In genomic region chr11:100440691-100441522, GRCm38 (mm10) we compare ENCODE assay signal across 8 mouse cellular contexts. TPM values are rescaled to one million over a fixed set of nuclear protein-coding genes. Genes with fewer than 3 reads are reported as not detected.
A peak's percentile ranks its signal among the peaks of the same experiment; 100 is the strongest.
DNase-seq lines count a peak whose midpoint lies in the region; ATAC-seq and TF ChIP-seq lines count a peak whose summit lies in the region.

No protein-coding gene starts in this region.

- peak; percentile 77 for TF ChIP-seq POLR2A in ES-Bruce4 (IDR thresholded peaks at IDR 0.05; ENCODE audit: insufficient read depth, low read length)

- H3K27ac ChIP-seq in ES-Bruce4 (ENCODE audit: insufficient read depth, low read length), result no peak overlapping the region
- H3K27ac ChIP-seq in forebrain, embryonic 12.5 days, result peak overlapping the region; percentile 60
- H3K27ac ChIP-seq in heart, postnatal 0 days (ENCODE audit: low read depth), result peak overlapping the region; percentile 56; the same call in 1 of the 2 replicates
- no peak overlapping the region for H3K27ac ChIP-seq in liver, embryonic 15.5 days (replicated peaks)
- no peak overlapping the region for H3K27ac ChIP-seq in neural tube, embryonic 11.5 days (ENCODE audit: low read depth, low read length)
- peak overlapping the region; percentile 50; the same call in 1 of the 2 replicates for H3K27ac ChIP-seq in stomach, embryonic 16.5 days (ENCODE audit: low read length)

- H3K9ac ChIP-seq in ES-Bruce4 (ENCODE audit: low read depth, poor library complexity, severe bottlenecking), result peak overlapping the region; percentile 72
- H3K9ac ChIP-seq in forebrain, embryonic 12.5 days, result peak overlapping the region; percentile 88
- peak overlapping the region; percentile 82 for H3K9ac ChIP-seq in heart, postnatal 0 days (replicated peaks; ENCODE audit: low read depth, low read length)
- H3K9ac ChIP-seq in liver, embryonic 15.5 days, result peak overlapping the region; percentile 69
- H3K9ac ChIP-seq in neural tube, embryonic 11.5 days (ENCODE audit: low read length), result peak overlapping the region; percentile 93
- peak overlapping the region; percentile 91 for H3K9ac ChIP-seq in stomach, embryonic 16.5 days (ENCODE audit: low read length)

- peak overlapping the region; percentile 73 for H3K4me3 ChIP-seq in ES-Bruce4 (ENCODE audit: low read depth, low read length)
- H3K4me3 ChIP-seq in forebrain, embryonic 12.5 days (replicated peaks), result peak overlapping the region; percentile 81
- H3K4me3 ChIP-seq in heart, postnatal 0 days (ENCODE audit: low read depth, low read length), result peak overlapping the region; percentile 95
- H3K4me3 ChIP-seq in liver, embryonic 15.5 days (replicated peaks), result peak overlapping the region; percentile 68
- peak overlapping the region; percentile 83 for H3K4me3 ChIP-seq in neural tube, embryonic 11.5 days (ENCODE audit: low read depth, low read length)
- peak overlapping the region; percentile 69 for H3K4me3 ChIP-seq in stomach, embryonic 16.5 days (replicated peaks; ENCODE audit: low read length)

- peak; percentile 67 for DNase-seq in c-Kit-positive CD71-positive TER-119-positive erythroid progenitor cells, embryonic 14.5 days (ENCODE audit: low spot score)
- peak; percentile 82 for DNase-seq in heart, postnatal 0 days (ENCODE audit: low spot score)
- peak; percentile 89 to 93 for DNase-seq in kidney, postnatal 4 days
- DNase-seq in neural tube, embryonic 11.5 days (ENCODE audit: low spot score), result peak; percentile 84

- H3K36me3 ChIP-seq in ES-Bruce4 (ENCODE audit: control insufficient read depth, insufficient read depth, low read length, poor library complexity, severe bottlenecking), result no peaks in the 10 kb centered on the region
- H3K36me3 ChIP-seq in forebrain, embryonic 12.5 days (replicated peaks), result peaks cover 16% of the 10 kb centered on the region
- H3K36me3 ChIP-seq in heart, postnatal 0 days (replicated peaks; ENCODE audit: control insufficient read depth, insufficient read depth, low read length), result peaks cover 19% of the 10 kb centered on the region
- no peaks in the 10 kb centered on the region for H3K36me3 ChIP-seq in liver, embryonic 15.5 days (replicated peaks)
- 0 out of 2 replicates have a peak, but pooled peaks cover 2% of the 10 kb centered on the region for H3K36me3 ChIP-seq in neural tube, embryonic 11.5 days (ENCODE audit: control insufficient read depth, insufficient read depth, low read length)
- peaks cover 14% of the 10 kb centered on the region; the same call in 1 of the 2 replicates for H3K36me3 ChIP-seq in stomach, embryonic 16.5 days (ENCODE audit: control insufficient read depth, insufficient read depth, low read length)

- ATAC-seq in forebrain, embryonic 12.5 days (ENCODE audit: low FRiP score), result peak; percentile 97
- peak; percentile 96 for ATAC-seq in heart, postnatal 0 days (ENCODE audit: insufficient read depth, low read depth)
- peak; percentile 87 for ATAC-seq in liver, embryonic 15.5 days (ENCODE audit: insufficient read depth)
- peak; percentile 87 for ATAC-seq in neural tube, embryonic 11.5 days (ENCODE audit: insufficient read depth, low FRiP score, low TSS enrichment)
- ATAC-seq in stomach, embryonic 16.5 days (ENCODE audit: insufficient read depth, low FRiP score), result peak; percentile 96

- H3K27me3 ChIP-seq in ES-Bruce4 (ENCODE audit: control insufficient read depth, insufficient read depth, low read length, poor library complexity, severe bottlenecking), result no peaks in the 10 kb centered on the region
- H3K27me3 ChIP-seq in forebrain, embryonic 12.5 days, result no peaks in the 10 kb centered on the region
- no peaks in the 10 kb centered on the region for H3K27me3 ChIP-seq in heart, postnatal 0 days (ENCODE audit: control insufficient read depth, insufficient read depth, low read length)
- H3K27me3 ChIP-seq in liver, embryonic 15.5 days, result no peaks in the 10 kb centered on the region; the same call in 1 of the 2 replicates
- H3K27me3 ChIP-seq in neural tube, embryonic 11.5 days (ENCODE audit: control insufficient read depth, insufficient read depth, low read length), result no peaks in the 10 kb centered on the region
- H3K27me3 ChIP-seq in stomach, embryonic 16.5 days (ENCODE audit: control insufficient read depth, insufficient read depth, low read length), result no peaks in the 10 kb centered on the region

- TF ChIP-seq EP300 in ES-Bruce4 (IDR thresholded peaks at IDR 0.05; ENCODE audit: insufficient read depth, low read depth, low read length), result no peak
- no peak for TF ChIP-seq EP300 in heart, postnatal 0 days (IDR thresholded peaks at IDR 0.05; ENCODE audit: low read depth)

- H3K9me3 ChIP-seq in ES-Bruce4 (replicated peaks; ENCODE audit: control insufficient read depth, insufficient read depth, low read length, poor library complexity, severe bottlenecking), result no peaks in the 10 kb centered on the region
- no peaks in the 10 kb centered on the region for H3K9me3 ChIP-seq in forebrain, embryonic 12.5 days
- no peaks in the 10 kb centered on the region for H3K9me3 ChIP-seq in heart, postnatal 0 days (replicated peaks; ENCODE audit: control insufficient read depth, low read length)
- no peaks in the 10 kb centered on the region for H3K9me3 ChIP-seq in liver, embryonic 15.5 days (replicated peaks)
- H3K9me3 ChIP-seq in neural tube, embryonic 11.5 days (ENCODE audit: control insufficient read depth, low read length), result no peaks in the 10 kb centered on the region
- H3K9me3 ChIP-seq in stomach, embryonic 16.5 days (replicated peaks; ENCODE audit: control insufficient read depth, low read length), result no peaks in the 10 kb centered on the region

- no peak for TF ChIP-seq CTCF in ES-Bruce4 (IDR thresholded peaks at IDR 0.05; ENCODE audit: low read depth, low read length)
- TF ChIP-seq CTCF in heart, postnatal 0 days (IDR thresholded peaks at IDR 0.05; ENCODE audit: low read depth), result no peak

- WGBS in forebrain, embryonic 12.5 days, result 1% methylated on average over 47 of the region's 52 CpGs
- WGBS in heart, postnatal 0 days, result under 1% methylated on average over 49 of the region's 52 CpGs
- WGBS in liver, embryonic 15.5 days (ENCODE audit: insufficient replicate concordance), result 1% methylated on average over 52 of the region's 52 CpGs
- WGBS in neural tube, embryonic 11.5 days, result 2% methylated on average over 48 of the region's 52 CpGs
- 1% methylated on average over 52 of the region's 52 CpGs for WGBS in stomach, embryonic 16.5 days

- peaks cover 3% of the 10 kb centered on the region for H3K4me1 ChIP-seq in ES-Bruce4 (ENCODE audit: control insufficient read depth, insufficient read depth, low read length)
- H3K4me1 ChIP-seq in forebrain, embryonic 12.5 days, result peaks cover 17% of the 10 kb centered on the region
- H3K4me1 ChIP-seq in heart, postnatal 0 days (ENCODE audit: control insufficient read depth, insufficient read depth), result peaks cover 12% of the 10 kb centered on the region
- H3K4me1 ChIP-seq in liver, embryonic 15.5 days (replicated peaks), result peaks cover 20% of the 10 kb centered on the region
- peaks cover 6% of the 10 kb centered on the region; the same call in 1 of the 2 replicates for H3K4me1 ChIP-seq in neural tube, embryonic 11.5 days (ENCODE audit: control insufficient read depth, insufficient read depth, low read length)
- H3K4me1 ChIP-seq in stomach, embryonic 16.5 days (ENCODE audit: control insufficient read depth, insufficient read depth, low read length), result peaks cover 8% of the 10 kb centered on the region; the same call in 1 of the 2 replicates

- peak overlapping the region; percentile 82 for H3K4me2 ChIP-seq in forebrain, embryonic 12.5 days
- H3K4me2 ChIP-seq in heart, postnatal 0 days (ENCODE audit: low read depth, low read length), result peak overlapping the region; percentile 98
- peak overlapping the region; percentile 92 for H3K4me2 ChIP-seq in liver, embryonic 15.5 days
- H3K4me2 ChIP-seq in neural tube, embryonic 11.5 days (ENCODE audit: low read depth), result peak overlapping the region; percentile 90
- H3K4me2 ChIP-seq in stomach, embryonic 16.5 days (ENCODE audit: low read depth, low read length), result peak overlapping the region; percentile 71

RNA-seq across cellular contexts. Expression of gene Nt5c3b, which starts 0.7 kb away (rescaled TPM):
- polyA plus RNA-seq in ES-Bruce4 (2011; ENCODE audit: insufficient read depth, insufficient read length, low read depth, missing spikeins), result 37.3 and 44.6 TPM in 2 replicates
- 106 and 111 TPM in 2 replicates for polyA plus RNA-seq in forebrain, embryonic 12.5 days (2016; fragmentation: Nextera tagmentation; extraction: Ambion mirVana)
- total RNA-seq in heart, postnatal 0 days (2014; rRNA removed; ENCODE audit: low replicate concordance), result 54.4 and 68.3 TPM in 2 replicates
- polyA plus RNA-seq in heart, postnatal 0 days (2015; fragmentation: Nextera tagmentation; extraction: Ambion mirVana), result 84.7 and 85.0 TPM in 2 replicates
- polyA plus RNA-seq in liver, embryonic 15.5 days (2015; fragmentation: Nextera tagmentation; extraction: Ambion mirVana), result 16.5 and 17.7 TPM in 2 replicates
- polyA plus RNA-seq in neural tube, embryonic 11.5 days (2014; fragmentation: Nextera tagmentation; extraction: Ambion mirVana), result 110 TPM in 2 replicates
- 99.1 and 109 TPM in 2 replicates for polyA plus RNA-seq in stomach, embryonic 16.5 days (2015; fragmentation: Nextera tagmentation; extraction: Ambion mirVana)

RNA-seq across cellular contexts. Expression of gene Klhl10, which starts 0.8 kb away (rescaled TPM):
- polyA plus RNA-seq in ES-Bruce4 (2011; ENCODE audit: insufficient read depth, insufficient read length, low read depth, missing spikeins), result 0.84 and 0.90 TPM in 2 replicates
- polyA plus RNA-seq in forebrain, embryonic 12.5 days (2016; fragmentation: Nextera tagmentation; extraction: Ambion mirVana), result 0.51 and 0.74 TPM in 2 replicates
- total RNA-seq in heart, postnatal 0 days (2014; rRNA removed; ENCODE audit: low replicate concordance), result not detected in 2 replicates
- 0.34 and 0.47 TPM in 2 replicates for polyA plus RNA-seq in heart, postnatal 0 days (2015; fragmentation: Nextera tagmentation; extraction: Ambion mirVana)
- polyA plus RNA-seq in liver, embryonic 15.5 days (2015; fragmentation: Nextera tagmentation; extraction: Ambion mirVana), result 0.06 and 0.14 TPM in 2 replicates
- 0.40 and 0.62 TPM in 2 replicates for polyA plus RNA-seq in neural tube, embryonic 11.5 days (2014; fragmentation: Nextera tagmentation; extraction: Ambion mirVana)
- polyA plus RNA-seq in stomach, embryonic 16.5 days (2015; fragmentation: Nextera tagmentation; extraction: Ambion mirVana), result 0.29 and 0.30 TPM in 2 replicates

RNA-seq across cellular contexts. Expression of gene Fkbp10, which starts 25.4 kb away (rescaled TPM):
- polyA plus RNA-seq in ES-Bruce4 (2011; ENCODE audit: insufficient read depth, insufficient read length, low read depth, missing spikeins), result 22.5 and 24.3 TPM in 2 replicates
- 27.0 and 32.1 TPM in 2 replicates for polyA plus RNA-seq in forebrain, embryonic 12.5 days (2016; fragmentation: Nextera tagmentation; extraction: Ambion mirVana)
- total RNA-seq in heart, postnatal 0 days (2014; rRNA removed; ENCODE audit: low replicate concordance), result 106 and 114 TPM in 2 replicates
- 93.0 and 95.9 TPM in 2 replicates for polyA plus RNA-seq in heart, postnatal 0 days (2015; fragmentation: Nextera tagmentation; extraction: Ambion mirVana)
- 7.8 and 8.5 TPM in 2 replicates for polyA plus RNA-seq in liver, embryonic 15.5 days (2015; fragmentation: Nextera tagmentation; extraction: Ambion mirVana)
- polyA plus RNA-seq in neural tube, embryonic 11.5 days (2014; fragmentation: Nextera tagmentation; extraction: Ambion mirVana), result 47.7 and 49.4 TPM in 2 replicates
- polyA plus RNA-seq in stomach, embryonic 16.5 days (2015; fragmentation: Nextera tagmentation; extraction: Ambion mirVana), result 114 and 119 TPM in 2 replicates

RNA-seq across cellular contexts. Expression of gene P3h4, which starts 26.3 kb away (rescaled TPM):
- 13.3 and 16.8 TPM in 2 replicates for polyA plus RNA-seq in ES-Bruce4 (2011; ENCODE audit: insufficient read depth, insufficient read length, low read depth, missing spikeins)
- polyA plus RNA-seq in forebrain, embryonic 12.5 days (2016; fragmentation: Nextera tagmentation; extraction: Ambion mirVana), result 15.9 and 18.9 TPM in 2 replicates
- 58.0 and 66.1 TPM in 2 replicates for total RNA-seq in heart, postnatal 0 days (2014; rRNA removed; ENCODE audit: low replicate concordance)
- 39.3 and 42.9 TPM in 2 replicates for polyA plus RNA-seq in heart, postnatal 0 days (2015; fragmentation: Nextera tagmentation; extraction: Ambion mirVana)
- polyA plus RNA-seq in liver, embryonic 15.5 days (2015; fragmentation: Nextera tagmentation; extraction: Ambion mirVana), result 3.6 and 4.0 TPM in 2 replicates
- 23.7 and 26.0 TPM in 2 replicates for polyA plus RNA-seq in neural tube, embryonic 11.5 days (2014; fragmentation: Nextera tagmentation; extraction: Ambion mirVana)
- 56.7 and 62.1 TPM in 2 replicates for polyA plus RNA-seq in stomach, embryonic 16.5 days (2015; fragmentation: Nextera tagmentation; extraction: Ambion mirVana)

RNA-seq across cellular contexts. Expression of gene Klhl11, which starts 31.6 kb away (rescaled TPM):
- 18.4 and 19.6 TPM in 2 replicates for polyA plus RNA-seq in ES-Bruce4 (2011; ENCODE audit: insufficient read depth, insufficient read length, low read depth, missing spikeins)
- polyA plus RNA-seq in forebrain, embryonic 12.5 days (2016; fragmentation: Nextera tagmentation; extraction: Ambion mirVana), result 13.9 and 16.7 TPM in 2 replicates
- 10.3 and 16.6 TPM in 2 replicates for total RNA-seq in heart, postnatal 0 days (2014; rRNA removed; ENCODE audit: low replicate concordance)
- 4.6 and 5.3 TPM in 2 replicates for polyA plus RNA-seq in heart, postnatal 0 days (2015; fragmentation: Nextera tagmentation; extraction: Ambion mirVana)
- polyA plus RNA-seq in liver, embryonic 15.5 days (2015; fragmentation: Nextera tagmentation; extraction: Ambion mirVana), result 1.6 and 2.2 TPM in 2 replicates
- 13.9 and 14.8 TPM in 2 replicates for polyA plus RNA-seq in neural tube, embryonic 11.5 days (2014; fragmentation: Nextera tagmentation; extraction: Ambion mirVana)
- polyA plus RNA-seq in stomach, embryonic 16.5 days (2015; fragmentation: Nextera tagmentation; extraction: Ambion mirVana), result 7.4 and 7.5 TPM in 2 replicates

Comparison
In these comparisons a context has a peak if more than half of its experiments do, and no peak if none do; other contexts are left out.
1. H3K27ac ChIP-seq: peak in forebrain, embryonic 12.5 days (single experiment), heart, postnatal 0 days (single experiment) and stomach, embryonic 16.5 days (single experiment); none in ES-Bruce4 (single experiment), liver, embryonic 15.5 days (single experiment) and neural tube, embryonic 11.5 days (single experiment).
2. Peak in every context shown above with its lines, with median percentiles within 50 percentile points of each other: H3K4me3 ChIP-seq, H3K9ac ChIP-seq, DNase-seq, ATAC-seq and H3K4me2 ChIP-seq.